Mouse (Mus musculus) liver, adult 2 months (tissue): Measurements from ENCODE around the gene Pter. TPM values are rescaled to one million over a fixed set of nuclear protein-coding genes. Genes with fewer than 3 reads are reported as not detected.

ENCODE experiments used
- DNase-seq: peaks from one replicate; pipeline ENCODE4 v3.0.0-alpha.2; 2011; ENCODE audit warnings: low read depth, low spot score; ENCODE audit errors: extremely low read depth
- H3K27ac ChIP-seq: fragments of 200-500 bp; replicated peaks from 2 replicates; pipeline ENCODE4 v1.5.1; 2012; ENCODE audit warnings: low read depth, mild to moderate bottlenecking, control low read depth, inconsistent platforms, low read length; ENCODE audit not compliant: insufficient read depth
- H3K27me3 ChIP-seq: fragments of 200-500 bp; 2 replicates; pipeline ENCODE4 v1.6.1; 2012; ENCODE audit warnings: mild to moderate bottlenecking, moderate library complexity, low read length, inconsistent platforms; ENCODE audit not compliant: control insufficient read depth, insufficient read depth
- H3K36me3 ChIP-seq: fragments of 200-500 bp; 2 replicates; pipeline ENCODE4 v1.6.1; 2012; ENCODE audit warnings: low read length, inconsistent platforms; ENCODE audit not compliant: control insufficient read depth, insufficient read depth
- H3K4me1 ChIP-seq: fragments of 200-500 bp; 2 replicates; pipeline ENCODE4 v1.6.1; 2011; ENCODE audit warnings: low read length; ENCODE audit not compliant: control insufficient read depth, insufficient read depth
- H3K4me3 ChIP-seq: fragments of 200-500 bp; 2 replicates; pipeline ENCODE4 v1.5.1; 2011; ENCODE audit warnings: low read depth, mild to moderate bottlenecking, control low read depth, low read length, moderate library complexity; ENCODE audit not compliant: insufficient read depth
- H3K79me2 ChIP-seq: fragments of 200-500 bp; 2 replicates; pipeline ENCODE4 v1.6.1; 2012; ENCODE audit warnings: inconsistent platforms, mild to moderate bottlenecking, low read length, moderate library complexity; ENCODE audit not compliant: control insufficient read depth, insufficient read depth
- H3K9ac ChIP-seq: fragments of 200-500 bp; 2 replicates; pipeline ENCODE4 v1.6.1; 2012; ENCODE audit warnings: low read depth, mild to moderate bottlenecking, control low read depth, inconsistent platforms, low read length
- CTCF ChIP-seq: fragments of 200-500 bp; IDR thresholded peaks from 2 replicates; pipeline ENCODE4 v1.5.1; 2011; ENCODE audit warnings: low read depth, low read length, control low read depth
- POLR2A ChIP-seq: fragments of 200-500 bp; IDR thresholded peaks from 2 replicates; pipeline ENCODE4 v1.6.1; 2011; ENCODE audit warnings: low read length, control low read depth; ENCODE audit not compliant: insufficient read depth; ENCODE audit errors: extremely low read depth
- WGBS: fragments of 180-500 bp; shearing (Covaris S2); methylation state at CpG from one replicate; pipeline ENCODE4 v1.1.7; 2018; 5-methylcytosine and 5-hydroxymethylcytosine counted together
- polyA plus RNA-seq: library from polyadenylated mRNA; depleted of rRNA; stranded (reverse); fragments of >200 nt; gene quantifications from 2 replicates; pipeline ENCODE4 v1.2.3, GENCODE M21; 2012; rRNA removed
- total RNA-seq: library from RNA; depleted of rRNA; stranded (reverse); fragments of >200 nt; gene quantifications from 2 replicates; pipeline ENCODE4 v1.2.3, GENCODE M21; 2014; rRNA removed

Pter gene
- 111 and 115 TPM in 2 replicates for total RNA-seq
- polyA plus RNA-seq: 49.9 and 64.0 TPM in 2 replicates

DNA sequence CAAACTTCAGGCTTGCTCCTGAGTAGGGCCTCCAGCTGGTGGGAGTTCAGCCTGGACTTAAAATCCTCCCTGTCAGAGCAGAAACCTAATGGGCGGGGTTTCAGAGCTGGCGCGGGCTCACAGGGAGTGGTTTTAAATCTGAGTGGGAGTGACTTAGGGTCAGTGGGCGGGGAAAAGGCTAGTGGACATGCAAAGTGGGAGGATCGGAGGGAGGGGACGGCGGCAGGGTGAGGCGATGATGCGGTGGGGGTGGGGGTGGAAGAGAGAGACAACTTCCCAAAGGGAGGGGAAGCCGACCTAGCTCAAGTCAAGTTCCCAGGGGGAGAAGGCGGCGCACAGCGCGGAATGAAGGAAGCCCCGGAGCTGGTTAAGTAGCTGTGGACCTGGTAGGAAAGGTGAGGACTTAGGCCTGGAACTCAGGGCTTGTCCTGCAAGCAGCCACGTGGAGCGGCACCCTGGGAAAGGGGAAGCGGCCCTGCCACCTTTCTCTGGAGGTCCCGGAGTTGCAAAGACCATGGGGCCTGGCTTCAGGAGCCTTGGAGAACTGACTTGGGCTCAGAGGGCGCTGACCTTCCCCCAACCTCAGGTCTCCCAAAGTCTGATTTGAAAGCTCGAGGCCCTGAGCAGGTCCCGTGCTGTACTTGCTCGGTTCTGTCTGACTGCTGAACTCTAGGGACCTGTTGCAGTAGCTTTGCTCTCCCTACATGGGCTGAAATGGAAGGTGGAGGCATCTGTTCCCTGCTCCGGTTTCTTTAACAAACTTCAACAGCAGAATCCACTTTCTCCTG lies at the start of gene Pter:
Gene Pter (plus strand): TSS at position 238 of the 788 bp plus-strand sequence.
- peak; percentile 95 for DNase-seq
- 1% methylated on average over 24 of the region's 24 CpGs for WGBS
- Histone ChIP-seq H3K9ac (peak within 1 kb of the TSS; percentile 87), H3K4me3 (peak within 1 kb of the TSS; percentile 81), H3K36me3 (no peaks in the 10 kb centered on the region), H3K79me2 (peaks cover 12% of the 10 kb centered on the region; the same call in 1 of the 2 replicates), H3K4me1 (peaks cover 9% of the 10 kb centered on the region), H3K27me3 (no peaks in the 10 kb centered on the region), H3K27ac (peak within 1 kb of the TSS; percentile 95)
- TF ChIP-seq CTCF: no peak
- TF ChIP-seq POLR2A: peak; percentile 82

DNA sequence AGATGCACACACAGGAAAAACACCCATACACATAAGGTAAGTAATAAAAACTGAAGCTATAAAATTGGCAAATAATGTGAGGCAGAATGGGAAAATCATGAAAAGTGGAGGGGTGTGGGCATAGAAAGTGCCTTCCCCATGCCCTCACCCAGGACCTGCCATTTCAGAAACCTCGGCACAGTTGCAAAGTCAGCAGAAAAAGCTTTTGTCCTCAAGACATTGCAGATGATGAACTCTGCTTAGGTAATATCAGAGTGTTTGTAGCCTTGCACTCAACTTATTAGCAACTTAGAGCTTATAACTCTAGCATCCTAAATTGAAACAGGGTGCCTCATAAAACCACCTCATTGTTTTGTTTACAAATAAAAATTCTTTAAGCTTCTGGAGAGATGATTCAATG lies 49.6 kb upstream of the Pter start:
- Histone ChIP-seq H3K4me3 (no peak overlapping the region), H3K36me3 (no peaks in the 10 kb centered on the region), H3K27me3 (no peaks in the 10 kb centered on the region), H3K79me2 (no peaks in the 10 kb centered on the region), H3K4me1 (peaks cover 8% of the 10 kb centered on the region; the same call in 1 of the 2 replicates), H3K9ac (no peak overlapping the region), H3K27ac (no peak overlapping the region)
- 48% methylated on average over 1 of the region's 1 CpGs for WGBS
- no peak for TF ChIP-seq POLR2A
- no peak for TF ChIP-seq CTCF
- peak; percentile 28 for DNase-seq

- Histone ChIP-seq H3K4me3 (no peak overlapping the region), H3K36me3 (no peaks in the 10 kb centered on the region), H3K4me1 (peaks cover 8% of the 10 kb centered on the region; the same call in 1 of the 2 replicates), H3K79me2 (no peaks in the 10 kb centered on the region), H3K27ac (no peak overlapping the region), H3K27me3 (no peaks in the 10 kb centered on the region), H3K9ac (no peak overlapping the region)
- peak; percentile 98 for DNase-seq
- no peak for TF ChIP-seq CTCF
- no peak for TF ChIP-seq POLR2A
- WGBS: 13% methylated on average over 2 of the region's 2 CpGs
Measured at GRCm38 (mm10) chr2:12879492-12879891, 44.3 kb upstream of the Pter start.

GRCm38 (mm10) chr2:12881009-12881408 lies 42.8 kb upstream of the Pter start:
- Histone ChIP-seq H3K36me3 (no peaks in the 10 kb centered on the region), H3K27ac (no peak overlapping the region), H3K4me3 (no peak overlapping the region), H3K27me3 (no peaks in the 10 kb centered on the region), H3K4me1 (peaks cover 8% of the 10 kb centered on the region; the same call in 1 of the 2 replicates), H3K79me2 (no peaks in the 10 kb centered on the region), H3K9ac (no peak overlapping the region)
- no peak for TF ChIP-seq CTCF
- no peak for TF ChIP-seq POLR2A
- WGBS: 56% methylated on average over 1 of the region's 1 CpGs
- no peak for DNase-seq

DNA sequence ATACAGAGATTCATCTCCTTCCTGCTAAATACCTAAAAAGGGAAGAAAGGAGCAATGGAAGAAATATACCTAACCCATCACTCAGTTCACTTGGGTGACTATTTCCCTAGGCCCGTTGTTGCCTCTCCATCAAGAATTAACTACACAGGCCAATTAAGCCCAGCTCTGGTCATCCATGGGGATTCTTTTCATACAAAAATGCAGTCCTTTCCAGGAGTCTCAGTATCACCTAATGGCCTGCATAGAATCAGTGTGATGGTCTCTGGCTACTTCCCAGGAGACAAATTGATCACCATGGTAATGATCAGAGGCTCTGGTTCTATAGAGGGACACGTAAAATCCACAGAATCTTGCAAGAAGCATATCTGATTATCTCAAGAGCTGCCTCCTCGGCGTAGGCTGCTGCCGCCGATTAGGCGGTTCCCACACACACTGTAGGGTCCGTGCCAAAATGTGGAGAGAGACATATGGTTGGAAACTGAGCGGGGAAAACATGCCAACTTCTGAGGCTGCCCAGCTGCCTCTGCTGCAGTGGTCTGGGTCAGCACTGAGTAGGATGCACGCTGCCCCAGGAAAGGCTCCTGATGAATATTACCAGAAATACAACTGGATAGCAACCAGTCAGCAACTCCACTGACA lies 40.4 kb upstream of the Pter start:
- H3K36me3 ChIP-seq: no peaks in the 10 kb centered on the region
- no peaks in the 10 kb centered on the region for H3K79me2 ChIP-seq
- no peak for DNase-seq
- H3K27ac ChIP-seq: no peak overlapping the region
- no peaks in the 10 kb centered on the region for H3K27me3 ChIP-seq
- no peak overlapping the region for H3K4me3 ChIP-seq
- 87% methylated on average over 10 of the region's 10 CpGs for WGBS
- H3K4me1 ChIP-seq: peaks cover 14% of the 10 kb centered on the region
- TF ChIP-seq POLR2A (no peak), CTCF (no peak)
- no peak overlapping the region for H3K9ac ChIP-seq
